Mouse (Mus musculus): ENCODE results near the gene Spock1.

Gene Spock1

GRCm38 (mm10) chr13:57450189-57450821, 457.8 kb downstream of the Spock1 start:
- no peak for DNase-seq

DNA sequence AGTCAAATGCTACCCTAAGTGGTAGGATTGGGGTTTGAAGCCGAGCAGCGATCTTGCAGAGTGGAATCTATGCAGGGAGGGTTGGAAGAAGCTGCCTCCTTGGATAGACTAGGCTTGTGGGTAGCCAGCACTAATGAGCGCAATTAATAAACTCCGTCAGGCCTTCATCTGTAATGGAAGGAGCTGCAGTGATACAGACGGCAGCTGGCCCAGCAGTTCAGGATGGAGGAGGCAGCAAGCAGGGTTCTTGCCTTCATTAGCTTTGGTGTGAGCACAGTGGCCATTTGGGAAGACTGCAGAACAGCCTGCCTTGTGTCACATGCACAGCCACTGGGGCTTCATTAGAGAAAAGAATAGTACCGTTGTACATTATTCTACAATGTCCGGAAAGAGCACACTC, 459.2 kb downstream of the Spock1 start:
- DNase-seq, result no peak

DNA sequence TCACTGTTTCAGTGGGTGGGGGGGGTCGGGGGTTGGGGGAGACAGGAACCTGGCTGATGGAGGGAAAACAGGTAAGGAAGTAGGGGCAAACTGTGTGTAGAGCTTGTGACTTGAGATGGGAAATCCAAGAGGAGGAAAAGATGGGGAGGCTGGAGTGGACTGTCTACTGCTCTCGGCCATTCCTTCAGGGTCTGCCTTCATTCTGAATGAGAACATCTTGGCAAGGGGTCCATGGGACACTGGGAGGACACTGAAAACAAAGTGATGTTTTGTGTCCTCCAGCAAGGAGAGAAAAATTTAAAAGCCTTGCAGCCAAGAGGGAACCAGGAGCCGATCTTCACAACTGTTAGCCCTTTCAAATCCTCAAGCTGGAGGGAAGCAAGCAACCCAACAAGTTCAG, 463.2 kb downstream of the Spock1 start:
- no peak for DNase-seq

GRCm38 (mm10) chr13:57440111-57440510, 468.0 kb downstream of the Spock1 start:
- no peak for DNase-seq

GRCm38 (mm10) chr13:57435726-57436220, 472.4 kb downstream of the Spock1 start:
- no peak for DNase-seq

DNA sequence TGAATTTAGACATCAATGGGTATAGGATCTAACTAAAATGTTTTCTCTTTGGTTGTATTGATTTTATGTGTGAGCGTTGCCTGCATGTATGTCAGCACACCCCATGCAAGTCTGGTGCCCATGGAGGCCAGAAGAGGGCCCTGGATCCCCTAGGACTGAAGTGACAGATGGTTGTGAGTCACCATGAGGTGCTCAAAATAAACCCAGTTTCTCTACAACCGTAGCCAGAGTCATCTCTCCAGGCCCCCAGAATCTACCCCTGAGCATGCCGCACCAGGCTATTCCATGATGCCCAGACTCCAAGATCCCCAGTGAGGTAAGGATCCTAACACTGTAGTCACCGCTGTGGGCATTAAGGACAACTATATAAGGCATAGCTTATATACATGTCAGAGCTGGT, 474.3 kb downstream of the Spock1 start:
- no peak for DNase-seq

- no peak for DNase-seq
Observed at GRCm38 (mm10) chr13:57431815-57432214, 476.3 kb downstream of the Spock1 start.

GRCm38 (mm10) chr13:57428840-57429239, 479.3 kb downstream of the Spock1 start:
- no peak for DNase-seq

- no peak for DNase-seq
Observed at GRCm38 (mm10) chr13:57418781-57419180, 489.4 kb downstream of the Spock1 start.

GRCm38 (mm10) chr13:57414716-57415115, 493.4 kb downstream of the Spock1 start:
- DNase-seq, result no peak

GRCm38 (mm10) chr13:57407666-57408065, 500.5 kb downstream of the Spock1 start:
- no peak for DNase-seq

DNA sequence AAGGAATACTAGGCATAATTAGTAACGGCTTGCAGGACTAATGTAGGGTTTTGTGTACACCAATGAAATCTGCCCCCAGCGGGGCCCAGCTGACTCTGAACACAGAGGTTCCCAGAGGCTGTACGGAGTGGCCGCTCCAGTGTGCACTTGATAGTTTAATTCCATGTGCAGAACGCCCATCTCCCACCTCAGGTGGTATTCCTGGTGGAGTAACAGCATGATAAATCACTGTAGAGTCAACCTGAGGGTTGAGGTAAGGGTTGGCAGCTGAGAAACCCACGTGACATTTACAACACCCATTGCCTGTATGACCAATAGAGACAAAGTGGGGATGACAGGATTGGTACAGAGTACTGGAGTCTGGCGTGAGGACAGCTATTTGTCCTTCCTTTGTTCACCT, 505.7 kb downstream of the Spock1 start:
- no peak for DNase-seq

- DNase-seq, result no peak
Observed at GRCm38 (mm10) chr13:57372141-57372700, 535.9 kb downstream of the Spock1 start.

All from kidney, adult 8-10 months (tissue).